Mouse (Mus musculus) lung, postnatal 0 days (tissue): ENCODE data around the gene Cul7. TPM values are rescaled to one million over a fixed set of nuclear protein-coding genes. Genes with fewer than 3 reads are reported as not detected.

Experiments used
- ATAC-seq: fragments of 200-750 bp; cut with Nextera tagmentation; 2 replicates; pipeline ENCODE4 v1.8.0; 2017; ENCODE audit warnings: moderate library complexity
- DNase-seq: peaks from one replicate; pipeline ENCODE4 v3.0.0-alpha.2; 2016; ENCODE audit warnings: low spot score
- H3K27ac ChIP-seq: fragments of 300-500 bp; sonication (generic); 2 replicates; pipeline ENCODE4 v1.5.1; 2014; ENCODE audit warnings: antibody characterized with exemption, mild to moderate bottlenecking, low read length, mixed read lengths
- H3K27me3 ChIP-seq: fragments of 300-500 bp; sonication (generic); replicated peaks from 2 replicates; pipeline ENCODE4 v1.6.1; 2014; ENCODE audit warnings: low read length, mixed read lengths; ENCODE audit not compliant: insufficient read depth
- H3K36me3 ChIP-seq: fragments of 300-500 bp; sonication (generic); 2 replicates; pipeline ENCODE4 v1.6.1; 2014; ENCODE audit warnings: low read length, mixed read lengths; ENCODE audit not compliant: insufficient read depth
- H3K4me1 ChIP-seq: fragments of 300-500 bp; sonication (generic); 2 replicates; pipeline ENCODE4 v1.6.1; 2014; ENCODE audit warnings: antibody characterized with exemption, low read depth, low read length, mixed read lengths; ENCODE audit not compliant: insufficient read depth
- H3K4me2 ChIP-seq: fragments of 300-500 bp; sonication (generic); replicated peaks from 2 replicates; pipeline ENCODE4 v1.6.1; 2014; ENCODE audit warnings: low read depth, mild to moderate bottlenecking, low read length, moderate library complexity, mixed read lengths
- H3K4me3 ChIP-seq: fragments of 300-500 bp; sonication (generic); 2 replicates; pipeline ENCODE4 v1.5.1; 2014; ENCODE audit warnings: low read depth, low read length
- H3K9ac ChIP-seq: fragments of 300-500 bp; sonication (generic); replicated peaks from 2 replicates; pipeline ENCODE4 v1.6.1; 2014; ENCODE audit warnings: low read depth, mild to moderate bottlenecking
- H3K9me3 ChIP-seq: fragments of 300-500 bp; sonication (generic); 2 replicates; pipeline ENCODE4 v1.6.1; 2016; ENCODE audit warnings: low read length, mixed read lengths
- CTCF ChIP-seq: IDR thresholded peaks from 2 replicates; pipeline ENCODE4 v1.5.1; 2016; ENCODE audit warnings: antibody characterized with exemption, mild to moderate bottlenecking
- EP300 ChIP-seq: IDR thresholded peaks from 2 replicates; pipeline ENCODE4 v1.6.1; 2016; ENCODE audit warnings: antibody characterized with exemption, mild to moderate bottlenecking, control low read depth
- WGBS: fragments of 180-500 bp; shearing (Covaris S2); extraction: QIAGEN DNeasy Blood & Tissue Kit; methylation state at CpG from one replicate; pipeline ENCODE4 v1.1.7; 2014; 5-methylcytosine and 5-hydroxymethylcytosine counted together
- polyA plus RNA-seq: library from polyadenylated mRNA; unstranded; fragments of >200 nt; fragmentation: Nextera tagmentation; extraction: Ambion mirVana; gene quantifications from 2 replicates; pipeline ENCODE4 v1.2.1, GENCODE M21; 2015

The Cul7 gene
- polyA plus RNA-seq, 1 experiment from 2014 or later = 21.8 TPM

DNA sequence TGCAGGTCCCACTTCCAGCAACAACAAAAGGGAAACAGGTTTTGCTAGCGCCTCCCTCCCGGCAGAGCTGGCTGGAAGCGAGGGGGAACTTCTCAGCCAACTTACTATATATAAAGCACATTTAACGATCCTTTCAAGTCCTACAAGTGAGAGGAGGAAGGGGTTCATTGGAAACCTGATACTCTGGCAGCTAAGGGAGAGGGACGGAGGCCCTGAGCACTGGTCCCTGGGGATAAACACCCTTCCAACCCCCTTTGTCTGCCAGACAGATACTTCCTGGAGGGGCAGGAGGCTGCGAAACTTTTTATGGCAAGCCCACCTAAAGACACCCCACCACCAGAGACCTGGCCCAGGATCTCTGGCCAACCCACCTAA lies 31.8 kb upstream of the Cul7 start:
- no peak for DNase-seq
- H3K36me3 ChIP-seq = no peaks in the 10 kb centered on the region
- WGBS = 6% methylated on average over 6 of the region's 6 CpGs
- peak overlapping the region; percentile 84 for H3K27ac ChIP-seq
- no peak for TF ChIP-seq CTCF
- no peak for TF ChIP-seq EP300
- no peak overlapping the region for H3K4me3 ChIP-seq
- no peak for ATAC-seq
- peak overlapping the region; percentile 16 for H3K9ac ChIP-seq
- no peaks in the 10 kb centered on the region for H3K27me3 ChIP-seq
- no peaks in the 10 kb centered on the region for H3K9me3 ChIP-seq
- H3K4me1 ChIP-seq = peaks cover 70% of the 10 kb centered on the region
- peak overlapping the region; percentile 25 for H3K4me2 ChIP-seq

DNA sequence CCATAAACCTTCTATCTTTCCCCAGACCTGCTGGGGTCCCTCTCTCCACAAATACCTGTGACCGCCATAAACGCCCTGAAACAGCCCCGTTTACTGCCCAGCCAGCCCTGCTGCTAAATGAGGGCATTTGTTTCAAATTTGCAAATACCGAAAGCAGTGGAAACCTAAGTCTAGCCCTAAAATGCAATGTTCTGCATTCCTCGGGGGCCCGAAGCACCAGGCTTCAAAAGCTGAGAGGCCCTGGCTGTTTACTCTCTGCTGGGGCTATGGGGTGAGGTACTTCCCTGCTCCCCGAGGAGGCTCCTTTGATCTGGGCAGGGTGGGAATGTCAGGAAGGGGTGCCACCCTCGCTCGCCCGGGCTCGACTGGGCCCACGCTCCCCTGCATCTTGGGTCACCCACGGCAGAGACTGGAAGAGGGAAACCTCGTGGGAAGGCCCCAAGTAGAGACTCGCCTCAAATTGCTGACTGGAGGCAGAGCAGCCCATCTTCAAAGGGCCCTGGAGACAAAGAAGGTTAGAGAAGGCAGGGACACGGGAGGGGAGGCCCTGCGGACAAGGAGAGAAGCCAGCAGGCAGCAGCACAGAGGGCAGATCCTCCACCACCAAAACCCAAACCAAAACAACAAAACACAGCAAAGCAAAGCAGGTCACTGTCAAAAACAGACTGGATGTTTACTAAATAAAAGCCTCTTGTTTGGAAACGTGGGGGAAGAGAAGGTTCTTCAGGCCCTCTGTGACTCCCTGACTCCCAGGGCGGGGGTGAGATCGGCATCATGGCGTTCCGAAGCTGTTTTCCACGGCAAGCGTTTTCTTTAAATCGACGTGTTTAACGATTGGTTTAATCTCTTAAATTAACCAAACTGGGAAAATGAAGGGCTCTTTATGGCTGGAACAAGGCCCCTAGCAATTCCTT lies 31.1 kb upstream of the Cul7 start:
- 16% methylated on average over 27 of the region's 27 CpGs for WGBS
- peak; percentile 57 for ATAC-seq
- H3K4me1 ChIP-seq = peaks cover 71% of the 10 kb centered on the region

DNA sequence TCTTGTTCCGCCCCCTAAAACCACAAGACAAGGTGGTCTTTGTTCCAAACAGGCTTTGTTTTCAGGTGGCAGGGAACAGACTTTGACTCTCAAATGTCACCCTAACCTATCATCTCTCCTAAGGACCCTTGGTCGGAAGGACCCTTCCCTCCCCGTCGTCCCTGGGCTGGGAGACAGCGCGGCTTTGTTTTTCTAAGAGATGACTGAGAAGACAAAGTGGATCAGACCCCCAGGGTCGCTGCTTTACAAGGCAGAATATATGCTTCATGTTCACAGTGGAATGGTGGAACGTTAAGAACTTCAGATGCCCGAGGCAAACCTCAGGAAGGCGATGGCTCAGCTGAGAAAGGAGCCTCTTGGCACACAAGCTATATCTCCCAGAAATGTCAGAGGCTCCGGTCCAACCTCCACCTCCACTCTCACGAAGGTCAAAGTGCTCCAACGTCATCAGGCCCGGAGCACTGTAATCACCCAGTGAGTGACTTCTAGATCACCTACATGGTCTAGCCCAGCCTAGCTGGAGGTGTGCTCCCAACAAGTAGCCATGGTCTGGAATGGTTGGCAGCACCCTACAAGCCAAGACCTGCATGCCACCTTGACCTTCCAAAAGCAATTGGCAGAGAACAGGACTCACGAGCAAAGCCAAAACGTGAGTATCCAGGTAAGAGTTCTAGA lies 30.3 kb upstream of the Cul7 start:
- H3K4me1 ChIP-seq = peaks cover 73% of the 10 kb centered on the region
- H3K4me2 ChIP-seq = peak overlapping the region; percentile 25
- peak overlapping the region; percentile 16 for H3K9ac ChIP-seq
- H3K4me3 ChIP-seq = no peak overlapping the region
- no peaks in the 10 kb centered on the region for H3K27me3 ChIP-seq
- no peaks in the 10 kb centered on the region for H3K36me3 ChIP-seq
- ATAC-seq = no peak
- TF ChIP-seq EP300 (no peak), CTCF (no peak)
- peak overlapping the region; percentile 84 for H3K27ac ChIP-seq
- no peaks in the 10 kb centered on the region for H3K9me3 ChIP-seq
- WGBS = 26% methylated on average over 16 of the region's 16 CpGs
- DNase-seq = no peak

More for the DNA sequence above, 31.1 kb upstream of the Cul7 start:
- Histone ChIP-seq H3K4me2 (peak overlapping the region; percentile 25), H3K27me3 (no peaks in the 10 kb centered on the region), H3K4me3 (no peak overlapping the region), H3K36me3 (no peaks in the 10 kb centered on the region), H3K9ac (peak overlapping the region; percentile 16), H3K27ac (peak overlapping the region; percentile 84), H3K9me3 (no peaks in the 10 kb centered on the region)
- TF ChIP-seq EP300 (no peak), CTCF (no peak)
- DNase-seq = peak; percentile 48

DNA sequence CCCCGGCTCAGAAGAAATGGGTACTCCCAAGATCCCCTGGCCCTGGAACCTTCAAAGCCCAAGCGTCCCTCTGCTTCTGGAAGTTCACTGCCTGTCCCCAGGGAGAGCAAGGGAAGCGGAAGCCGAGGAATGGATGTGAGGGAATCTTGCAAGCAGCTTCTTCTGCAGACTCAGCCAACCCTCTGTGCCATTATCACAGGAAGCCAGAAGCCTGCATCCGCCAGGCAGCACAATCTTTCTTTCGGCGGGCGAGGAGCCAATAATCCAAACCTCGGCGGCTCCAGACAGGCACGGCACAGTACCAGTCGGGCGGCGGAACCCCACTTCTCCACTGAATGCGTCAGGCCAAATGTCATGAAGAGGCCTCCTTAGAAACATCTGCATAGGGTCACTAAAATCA lies 28.8 kb upstream of the Cul7 start:
- Histone ChIP-seq H3K4me1 (peaks cover 71% of the 10 kb centered on the region), H3K4me3 (no peak overlapping the region), H3K4me2 (peak overlapping the region; percentile 25), H3K27ac (peak overlapping the region; percentile 84), H3K27me3 (no peaks in the 10 kb centered on the region), H3K36me3 (no peaks in the 10 kb centered on the region), H3K9me3 (no peaks in the 10 kb centered on the region), H3K9ac (no peak overlapping the region)
- peak; percentile 74 for DNase-seq
- no peak for TF ChIP-seq EP300
- TF ChIP-seq CTCF = no peak
- WGBS = 10% methylated on average over 15 of the region's 15 CpGs
- ATAC-seq = peak; percentile 11; the same call in 1 of the 2 replicates

DNA sequence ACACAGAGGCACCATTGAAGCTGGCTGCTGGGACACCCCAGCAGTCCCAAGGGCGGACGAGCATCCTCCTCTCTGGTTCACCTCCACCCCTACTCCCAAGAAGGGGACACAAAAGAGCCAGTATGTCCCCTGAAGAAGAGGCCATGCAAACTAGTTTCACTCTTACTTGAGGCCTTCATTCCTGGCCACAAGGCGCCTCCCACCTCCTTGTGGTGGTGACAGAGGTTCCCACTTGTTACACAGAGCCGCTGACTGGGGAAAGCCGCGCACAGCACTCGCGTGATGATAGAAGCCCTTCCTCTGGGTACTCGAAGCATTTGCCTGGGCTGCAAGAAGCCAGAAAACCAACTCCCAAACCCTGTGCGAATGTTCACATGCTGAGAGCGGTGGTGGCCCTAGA lies 27.9 kb upstream of the Cul7 start:
- peak; percentile 82 for DNase-seq
- TF ChIP-seq EP300 = no peak
- no peak for TF ChIP-seq CTCF
- no peaks in the 10 kb centered on the region for H3K36me3 ChIP-seq
- H3K27ac ChIP-seq = peak overlapping the region; percentile 84
- H3K9me3 ChIP-seq = no peaks in the 10 kb centered on the region
- no peak overlapping the region for H3K9ac ChIP-seq
- 48% methylated on average over 11 of the region's 11 CpGs for whole genome bisulfite sequencing
- no peak overlapping the region for H3K4me3 ChIP-seq
- peak overlapping the region; percentile 19; the same call in 1 of the 2 replicates for H3K4me2 ChIP-seq
- H3K27me3 ChIP-seq = no peaks in the 10 kb centered on the region
- H3K4me1 ChIP-seq = peaks cover 65% of the 10 kb centered on the region
- peak; percentile 23; the same call in 1 of the 2 replicates for ATAC-seq
